Mouse (Mus musculus) lung, embryonic 15.5 days (tissue): ENCODE measurements around the gene Larp1b. TPM values are rescaled to one million over a fixed set of nuclear protein-coding genes. Genes with fewer than 3 reads are reported as not detected.

Source experiments
- ATAC-seq: fragments of 200-750 bp; cut with Nextera tagmentation; 2 replicates; pipeline ENCODE4 v1.8.0; 2017; ENCODE audit warnings: moderate number of reproducible peaks, borderline replicate concordance; ENCODE audit not compliant: low FRiP score, low TSS enrichment; ENCODE audit errors: extremely low read depth
- H3K27ac ChIP-seq: fragments of 300-500 bp; sonication (generic); 2 replicates; pipeline ENCODE4 v1.5.1; 2015; ENCODE audit warnings: moderate library complexity, mild to moderate bottlenecking, inconsistent platforms
- H3K27me3 ChIP-seq: fragments of 300-500 bp; sonication (generic); 2 replicates; pipeline ENCODE4 v1.6.1; 2015; ENCODE audit warnings: inconsistent platforms
- H3K36me3 ChIP-seq: fragments of 300-500 bp; sonication (generic); 2 replicates; pipeline ENCODE4 v1.6.1; 2015; ENCODE audit warnings: inconsistent platforms
- H3K4me1 ChIP-seq: fragments of 300-500 bp; sonication (generic); 2 replicates; pipeline ENCODE4 v1.6.1; 2015; ENCODE audit warnings: inconsistent platforms
- H3K4me2 ChIP-seq: fragments of 300-500 bp; sonication (generic); 2 replicates; pipeline ENCODE4 v1.6.1; 2015; ENCODE audit warnings: inconsistent platforms, mild to moderate bottlenecking, moderate library complexity
- H3K4me3 ChIP-seq: fragments of 300-500 bp; sonication (generic); 2 replicates; pipeline ENCODE4 v1.5.1; 2015; ENCODE audit warnings: mild to moderate bottlenecking, inconsistent platforms
- H3K9ac ChIP-seq: fragments of 300-500 bp; sonication (generic); 2 replicates; pipeline ENCODE4 v1.6.1; 2015; ENCODE audit warnings: inconsistent platforms
- H3K9me3 ChIP-seq: fragments of 300-500 bp; sonication (generic); 2 replicates; pipeline ENCODE4 v1.6.1; 2016; ENCODE audit warnings: inconsistent platforms
- WGBS: fragments of 180-500 bp; shearing (Covaris S2); methylation state at CpG from one replicate; pipeline ENCODE4 v1.1.7; 2015; 5-methylcytosine and 5-hydroxymethylcytosine counted together
- polyA plus RNA-seq: library from polyadenylated mRNA; unstranded; fragments of >200 nt; fragmentation: Nextera tagmentation; extraction: Ambion mirVana; gene quantifications from 2 replicates; pipeline ENCODE4 v1.2.1, GENCODE M21; 2015

The Larp1b gene
- polyA plus RNA-seq, 1 experiment from 2014 or later = 3.4 TPM

DNA sequence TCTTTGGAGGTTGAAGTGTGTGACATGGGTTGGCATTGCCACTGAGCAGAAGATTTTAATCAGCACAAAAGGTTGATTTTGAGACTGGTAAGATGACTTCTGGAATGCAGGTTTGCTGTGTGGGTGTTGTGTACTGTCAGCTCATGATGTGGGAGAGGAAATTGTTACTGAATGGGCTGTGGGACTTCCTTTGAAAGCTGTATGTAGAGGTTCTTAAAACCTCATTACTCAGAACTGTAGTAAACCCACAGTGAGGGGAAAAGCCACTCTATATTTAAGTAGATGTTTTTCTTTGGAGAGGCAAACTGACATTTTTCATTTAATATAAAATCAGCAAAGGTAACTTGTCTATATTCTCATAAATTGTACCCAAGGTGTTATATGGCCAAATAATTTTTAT, 31.1 kb downstream of the Larp1b start:
- no peak overlapping the region for H3K4me2 ChIP-seq
- H3K4me3 ChIP-seq = no peak overlapping the region
- no peak overlapping the region for H3K9ac ChIP-seq
- no peaks in the 10 kb centered on the region for H3K9me3 ChIP-seq
- H3K4me1 ChIP-seq = no peaks in the 10 kb centered on the region
- no peak overlapping the region for H3K27ac ChIP-seq
- H3K36me3 ChIP-seq = no peaks in the 10 kb centered on the region
- ATAC-seq = no peak
- H3K27me3 ChIP-seq = no peaks in the 10 kb centered on the region

DNA sequence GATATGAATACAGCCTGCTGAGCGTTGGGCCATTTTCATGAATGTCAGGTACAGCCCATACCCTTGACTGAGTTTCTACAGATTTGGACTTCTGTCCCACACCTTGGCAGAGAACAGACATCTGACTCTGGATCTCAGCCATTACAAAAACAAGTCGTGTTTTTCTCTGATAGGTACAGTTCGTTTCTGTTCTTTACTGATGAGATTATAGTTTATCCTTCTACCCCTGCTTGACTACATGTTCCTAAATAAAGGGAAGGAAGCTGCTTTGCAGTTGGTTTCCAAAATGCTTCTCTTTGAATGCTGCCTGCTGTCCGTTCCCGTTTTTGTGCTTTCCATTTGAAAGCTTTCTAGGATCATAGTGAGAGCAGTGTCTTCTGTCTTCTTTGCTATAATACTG, 37.9 kb downstream of the Larp1b start:
- no peak overlapping the region for H3K9ac ChIP-seq
- ATAC-seq = no peak
- WGBS = 78% methylated on average over 5 of the region's 5 CpGs

DNA sequence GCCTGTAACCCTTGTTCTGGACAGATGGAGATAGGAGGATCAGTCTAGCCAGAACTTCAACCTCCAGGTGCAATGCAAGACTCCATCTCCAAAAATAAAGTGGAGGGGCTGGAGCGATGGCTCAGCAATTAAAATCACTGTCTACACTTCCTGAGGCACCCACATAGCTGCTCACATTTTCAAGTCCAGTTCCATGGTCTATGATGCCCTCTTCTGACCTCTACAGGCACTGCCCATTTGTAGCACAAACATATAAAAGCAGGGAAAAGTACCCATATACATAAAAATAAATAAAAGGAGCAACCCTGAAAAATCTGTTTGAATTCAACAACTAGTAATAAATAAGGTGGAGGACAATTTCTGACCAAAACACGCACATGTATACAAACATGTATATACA, 39.1 kb downstream of the Larp1b start:
- H3K9ac ChIP-seq = no peak overlapping the region
- no peak overlapping the region for H3K4me2 ChIP-seq
- H3K9me3 ChIP-seq = no peaks in the 10 kb centered on the region
- H3K36me3 ChIP-seq = no peaks in the 10 kb centered on the region
- 71% methylated on average over 2 of the region's 2 CpGs for WGBS
- H3K4me1 ChIP-seq = no peaks in the 10 kb centered on the region
- H3K27ac ChIP-seq = no peak overlapping the region
- no peaks in the 10 kb centered on the region for H3K27me3 ChIP-seq
- ATAC-seq = no peak
- H3K4me3 ChIP-seq = no peak overlapping the region

More for the DNA sequence above, 37.9 kb downstream of the Larp1b start:
- no peak overlapping the region for H3K27ac ChIP-seq
- no peak overlapping the region for H3K4me3 ChIP-seq
- no peaks in the 10 kb centered on the region for H3K27me3 ChIP-seq
- H3K4me2 ChIP-seq = no peak overlapping the region
- H3K36me3 ChIP-seq = no peaks in the 10 kb centered on the region
- H3K9me3 ChIP-seq = no peaks in the 10 kb centered on the region
- no peaks in the 10 kb centered on the region for H3K4me1 ChIP-seq

DNA sequence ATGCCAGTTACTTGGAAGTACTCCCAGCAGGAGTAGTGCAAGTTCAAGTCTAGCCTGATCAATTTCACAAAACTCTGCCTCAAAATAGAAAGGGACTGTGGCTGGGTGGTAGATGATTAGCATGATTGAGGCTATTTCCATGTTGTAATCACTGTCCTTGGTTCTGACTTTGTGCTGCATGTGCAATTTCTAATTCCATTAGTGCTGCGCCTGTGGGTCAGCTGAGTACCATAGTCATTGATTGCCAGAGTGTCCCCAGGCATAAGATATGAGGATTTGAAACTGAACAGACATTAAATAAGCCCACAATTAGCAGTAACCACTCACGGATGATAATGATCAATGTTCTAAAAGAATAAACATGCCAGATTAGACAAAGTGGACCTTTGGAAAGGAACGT, 41.9 kb downstream of the Larp1b start:
- Histone ChIP-seq H3K27me3 (no peaks in the 10 kb centered on the region), H3K27ac (no peak overlapping the region), H3K9ac (no peak overlapping the region), H3K4me2 (no peak overlapping the region), H3K36me3 (no peaks in the 10 kb centered on the region), H3K4me3 (no peak overlapping the region), H3K4me1 (no peaks in the 10 kb centered on the region), H3K9me3 (no peaks in the 10 kb centered on the region)
- no peak for ATAC-seq
- WGBS = 40% methylated on average over 3 of the region's 3 CpGs

DNA sequence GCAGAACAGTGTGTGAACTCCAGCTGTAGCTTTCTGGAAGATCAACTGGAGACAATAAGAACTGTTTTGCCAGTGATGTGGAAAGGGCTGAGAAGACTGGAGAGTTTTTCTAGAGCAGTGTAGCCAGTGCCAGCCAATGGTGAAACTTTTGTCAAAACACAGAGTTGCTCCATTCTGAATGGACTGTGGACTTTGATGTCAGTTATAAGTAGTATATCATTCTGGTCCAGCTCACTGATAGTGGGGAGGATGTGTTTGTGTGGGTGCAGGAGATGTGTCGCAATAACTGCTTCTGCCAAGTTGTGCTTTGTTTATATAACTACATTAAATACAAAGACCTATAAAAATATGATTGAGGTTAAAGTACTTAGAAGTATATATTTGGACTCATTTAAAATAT, 45.5 kb downstream of the Larp1b start:
- Histone ChIP-seq H3K27ac (no peak overlapping the region), H3K4me2 (no peak overlapping the region), H3K27me3 (no peaks in the 10 kb centered on the region), H3K4me1 (no peaks in the 10 kb centered on the region), H3K9ac (no peak overlapping the region), H3K4me3 (no peak overlapping the region), H3K9me3 (no peaks in the 10 kb centered on the region), H3K36me3 (no peaks in the 10 kb centered on the region)
- WGBS = 37% methylated on average over 1 of the region's 1 CpGs
- no peak for ATAC-seq

- ATAC-seq = no peak
These were observed 59.7 kb downstream of the Larp1b start for GRCm38 (mm10) chr3:41009315-41009714.

DNA sequence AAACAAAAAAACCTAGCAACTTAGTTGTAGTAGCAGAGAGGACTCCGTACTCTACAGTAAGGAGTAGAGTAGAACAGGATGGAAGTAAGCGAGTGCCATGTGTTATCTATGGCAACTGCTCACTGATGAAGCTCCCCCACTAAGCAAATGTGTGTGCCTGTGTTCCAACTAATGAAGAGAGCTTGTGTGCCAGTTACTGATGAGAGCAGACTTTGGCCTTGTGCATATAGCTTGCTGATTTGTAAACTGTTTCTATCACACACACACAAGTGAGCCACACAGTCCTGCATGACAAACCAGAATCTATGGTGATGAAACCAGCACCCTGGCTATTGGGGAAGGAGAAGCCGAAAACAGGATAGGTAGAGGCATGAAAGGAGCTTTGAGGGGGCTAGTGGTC, 60.4 kb downstream of the Larp1b start:
- no peak for ATAC-seq
- Histone ChIP-seq H3K4me2 (no peak overlapping the region), H3K9me3 (no peaks in the 10 kb centered on the region), H3K27ac (no peak overlapping the region), H3K9ac (no peak overlapping the region), H3K4me3 (no peak overlapping the region), H3K36me3 (no peaks in the 10 kb centered on the region), H3K4me1 (no peaks in the 10 kb centered on the region), H3K27me3 (no peaks in the 10 kb centered on the region)
- 90% methylated on average over 3 of the region's 3 CpGs for WGBS

More at GRCm38 (mm10) chr3:41009315-41009714, 59.7 kb downstream of the Larp1b start:
- Histone ChIP-seq H3K36me3 (no peaks in the 10 kb centered on the region), H3K4me2 (no peak overlapping the region), H3K27ac (no peak overlapping the region), H3K9me3 (no peaks in the 10 kb centered on the region), H3K27me3 (no peaks in the 10 kb centered on the region), H3K4me1 (no peaks in the 10 kb centered on the region), H3K9ac (no peak overlapping the region), H3K4me3 (no peak overlapping the region)
- 68% methylated on average over 8 of the region's 8 CpGs for WGBS

DNA sequence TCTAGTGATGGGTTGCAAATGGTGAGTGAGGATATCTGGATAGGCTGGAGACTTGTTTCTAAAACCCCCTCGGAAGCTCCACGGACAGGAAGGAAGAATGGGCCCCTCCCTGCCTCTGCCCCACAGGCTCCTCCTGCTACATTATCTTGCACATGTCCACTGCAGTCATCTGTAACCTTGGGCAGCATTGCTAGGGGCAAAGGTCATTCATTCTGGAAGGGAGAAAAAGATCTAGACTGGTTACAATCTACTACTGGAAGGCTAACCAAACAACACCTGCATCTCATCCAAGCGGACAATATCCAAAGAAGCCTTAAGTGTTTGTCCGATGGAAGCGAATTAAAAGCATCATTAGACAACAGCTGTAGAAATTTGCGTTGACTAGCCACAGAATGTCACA, 61.1 kb downstream of the Larp1b start:
- Histone ChIP-seq H3K27ac (no peak overlapping the region), H3K9ac (no peak overlapping the region), H3K36me3 (no peaks in the 10 kb centered on the region), H3K4me2 (no peak overlapping the region), H3K27me3 (no peaks in the 10 kb centered on the region), H3K4me1 (no peaks in the 10 kb centered on the region), H3K9me3 (no peaks in the 10 kb centered on the region), H3K4me3 (no peak overlapping the region)
- 70% methylated on average over 6 of the region's 6 CpGs for WGBS
- no peak for ATAC-seq

DNA sequence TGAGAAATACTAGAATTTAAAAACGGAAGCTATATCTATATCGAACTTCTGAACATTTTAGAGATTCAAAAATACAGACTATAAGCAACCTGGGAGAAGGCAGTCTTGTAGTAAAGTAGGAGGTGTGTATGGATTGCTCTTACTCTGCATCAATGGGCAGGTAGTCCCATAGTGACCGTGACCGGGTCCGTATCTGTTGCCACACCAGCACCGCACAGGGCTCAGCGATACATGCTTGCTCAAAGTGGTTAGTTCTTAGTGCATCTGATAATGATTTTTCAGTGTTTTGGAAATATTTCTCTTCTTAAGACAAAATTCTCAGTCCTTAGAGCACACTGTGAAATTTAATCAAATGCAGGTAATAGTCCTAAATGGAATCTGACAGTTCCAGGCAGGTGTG, 62.8 kb downstream of the Larp1b start:
- WGBS = 96% methylated on average over 7 of the region's 7 CpGs

GRCm38 (mm10) chr3:41014946-41015345, 65.3 kb downstream of the Larp1b start:
- no peak for ATAC-seq

More for the DNA sequence above, 62.8 kb downstream of the Larp1b start:
- Histone ChIP-seq H3K4me3 (no peak overlapping the region), H3K9me3 (no peaks in the 10 kb centered on the region), H3K27ac (no peak overlapping the region), H3K9ac (no peak overlapping the region), H3K4me2 (no peak overlapping the region), H3K4me1 (no peaks in the 10 kb centered on the region), H3K27me3 (no peaks in the 10 kb centered on the region), H3K36me3 (no peaks in the 10 kb centered on the region)
- no peak for ATAC-seq

GRCm38 (mm10) chr3:41018022-41018608, 68.5 kb downstream of the Larp1b start:
- no peaks in the 10 kb centered on the region for H3K9me3 ChIP-seq
- no peak for ATAC-seq
- WGBS = 43% methylated on average over 3 of the region's 3 CpGs
- no peak overlapping the region for H3K4me3 ChIP-seq
- no peak overlapping the region for H3K4me2 ChIP-seq
- H3K4me1 ChIP-seq = no peaks in the 10 kb centered on the region
- no peak overlapping the region for H3K9ac ChIP-seq
- H3K27ac ChIP-seq = no peak overlapping the region
- no peaks in the 10 kb centered on the region for H3K27me3 ChIP-seq
- no peaks in the 10 kb centered on the region for H3K36me3 ChIP-seq

More at GRCm38 (mm10) chr3:41014946-41015345, 65.3 kb downstream of the Larp1b start:
- H3K4me1 ChIP-seq = no peaks in the 10 kb centered on the region
- no peak overlapping the region for H3K4me2 ChIP-seq
- H3K9ac ChIP-seq = no peak overlapping the region
- no peaks in the 10 kb centered on the region for H3K36me3 ChIP-seq
- H3K9me3 ChIP-seq = no peaks in the 10 kb centered on the region
- H3K4me3 ChIP-seq = no peak overlapping the region
- no peaks in the 10 kb centered on the region for H3K27me3 ChIP-seq
- no peak overlapping the region for H3K27ac ChIP-seq
- WGBS = 68% methylated on average over 6 of the region's 6 CpGs

DNA sequence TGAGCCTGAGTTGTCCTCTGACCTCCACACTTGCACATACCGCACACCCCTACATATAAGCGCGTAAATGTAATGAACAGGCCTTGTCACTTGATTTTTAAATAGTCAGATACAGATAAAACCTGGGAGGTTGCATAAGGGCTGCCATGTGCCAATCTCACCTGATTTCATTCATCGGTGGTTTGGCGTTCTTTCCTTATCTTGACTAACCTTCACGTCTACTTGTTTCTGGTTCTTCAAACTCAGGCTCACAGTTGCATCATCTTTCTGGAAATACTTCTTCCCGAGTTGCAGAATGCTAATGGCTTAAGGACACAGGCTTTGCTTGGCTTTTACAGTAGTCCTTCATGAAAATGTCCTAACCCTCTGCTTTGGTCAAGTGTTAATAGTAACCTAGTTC, 71.1 kb downstream of the Larp1b start:
- Histone ChIP-seq H3K9ac (no peak overlapping the region), H3K4me1 (no peaks in the 10 kb centered on the region), H3K27ac (no peak overlapping the region), H3K27me3 (no peaks in the 10 kb centered on the region), H3K36me3 (no peaks in the 10 kb centered on the region), H3K4me2 (no peak overlapping the region), H3K4me3 (no peak overlapping the region), H3K9me3 (no peaks in the 10 kb centered on the region)
- no peak for ATAC-seq
- 83% methylated on average over 7 of the region's 7 CpGs for WGBS

- H3K36me3 ChIP-seq = no peaks in the 10 kb centered on the region
- ATAC-seq = no peak
These were observed 72.4 kb downstream of the Larp1b start for GRCm38 (mm10) chr3:41021980-41022379.

More at GRCm38 (mm10) chr3:41021980-41022379, 72.4 kb downstream of the Larp1b start:
- Histone ChIP-seq H3K4me3 (no peak overlapping the region), H3K9ac (no peak overlapping the region), H3K9me3 (no peaks in the 10 kb centered on the region), H3K27me3 (no peaks in the 10 kb centered on the region), H3K27ac (no peak overlapping the region), H3K4me1 (no peaks in the 10 kb centered on the region), H3K4me2 (no peak overlapping the region)
- WGBS = 63% methylated on average over 6 of the region's 6 CpGs
